Mouse (Mus musculus) thymus, adult 2 months (tissue): ENCODE data around the gene Carnmt1.

Source experiments
- CTCF ChIP-seq: fragments of 200-500 bp; IDR thresholded peaks from 2 replicates; pipeline ENCODE4 v1.5.1; 2012; ENCODE audit warnings: mild to moderate bottlenecking, control low read depth, low read length, moderate library complexity, borderline replicate concordance; ENCODE audit not compliant: control insufficient read depth, poor library complexity, insufficient read depth; ENCODE audit errors: extremely low read depth
- POLR2A ChIP-seq: fragments of 200-500 bp; IDR thresholded peaks from 2 replicates; pipeline ENCODE4 v1.6.1; 2012; ENCODE audit warnings: mild to moderate bottlenecking, low read length, control low read depth, moderate library complexity; ENCODE audit not compliant: control insufficient read depth, poor library complexity, insufficient read depth; ENCODE audit errors: extremely low read depth

DNA sequence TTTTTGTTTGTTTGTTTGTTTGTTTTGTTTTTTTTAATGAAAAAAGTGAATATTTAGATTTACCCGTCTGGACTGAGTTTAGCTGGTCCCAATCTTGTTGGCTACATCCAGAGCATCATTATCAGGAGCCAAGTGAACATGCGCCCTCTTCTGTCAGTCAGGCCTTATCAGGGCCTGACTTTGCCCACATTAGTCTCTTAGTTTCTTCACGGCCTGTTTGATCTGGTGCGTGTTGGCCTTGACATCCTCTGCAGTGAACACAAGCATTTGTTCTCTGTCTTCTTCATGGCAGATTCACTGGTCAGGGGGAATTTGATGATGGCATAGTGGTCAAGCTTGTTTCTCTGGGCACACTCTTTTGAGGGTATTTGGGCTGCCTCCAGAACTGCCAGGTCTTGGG, 11.6 kb downstream of the Carnmt1 start:
- TF ChIP-seq POLR2A (no peak), CTCF (no peak)
